Mouse (Mus musculus): ENCODE measurements around the gene Magi3.

Magi3 gene

GRCm38 (mm10) chr3:104220295-104220965, at the start of gene Magi3:
Gene Magi3, minus strand, starts transcription at chr3:104220374.
- under 1% methylated on average over 46 of the region's 46 CpGs for WGBS

GRCm38 (mm10) chr3:104264530-104265145, 44.5 kb upstream of the Magi3 start:
- WGBS, result 53% methylated on average over 6 of the region's 6 CpGs

- WGBS, result 83% methylated on average over 5 of the region's 5 CpGs
Observed at GRCm38 (mm10) chr3:104260221-104260620, 40.0 kb upstream of the Magi3 start.

- whole genome bisulfite sequencing, result 82% methylated on average over 4 of the region's 4 CpGs
Observed at GRCm38 (mm10) chr3:104259168-104259567, 39.0 kb upstream of the Magi3 start.

- WGBS, result 54% methylated on average over 3 of the region's 3 CpGs
Observed at GRCm38 (mm10) chr3:104257041-104257440, 36.9 kb upstream of the Magi3 start.

GRCm38 (mm10) chr3:104253760-104254159, 33.6 kb upstream of the Magi3 start:
- WGBS, result 61% methylated on average over 3 of the region's 3 CpGs

- WGBS, result 89% methylated on average over 4 of the region's 4 CpGs
Observed at GRCm38 (mm10) chr3:104247850-104248249, 27.7 kb upstream of the Magi3 start.

GRCm38 (mm10) chr3:104247057-104247456, 26.9 kb upstream of the Magi3 start:
- 82% methylated on average over 1 of the region's 1 CpGs for WGBS

- 93% methylated on average over 8 of the region's 8 CpGs for WGBS
Observed at GRCm38 (mm10) chr3:104244373-104244772, 24.2 kb upstream of the Magi3 start.

GRCm38 (mm10) chr3:104243972-104244371, 23.8 kb upstream of the Magi3 start:
- 87% methylated on average over 6 of the region's 6 CpGs for WGBS

GRCm38 (mm10) chr3:104239785-104240184, 19.6 kb upstream of the Magi3 start:
- WGBS, result 71% methylated on average over 2 of the region's 2 CpGs

- 67% methylated on average over 2 of the region's 2 CpGs for WGBS
Observed at GRCm38 (mm10) chr3:104239376-104239775, 19.2 kb upstream of the Magi3 start.

- 51% methylated on average over 10 of the region's 10 CpGs for WGBS
Observed at GRCm38 (mm10) chr3:104237846-104238440, 17.8 kb upstream of the Magi3 start.

GRCm38 (mm10) chr3:104236029-104236428, 15.9 kb upstream of the Magi3 start:
- 99% methylated on average over 2 of the region's 2 CpGs for WGBS

GRCm38 (mm10) chr3:104235099-104235498, 14.9 kb upstream of the Magi3 start:
- 97% methylated on average over 5 of the region's 5 CpGs for WGBS

GRCm38 (mm10) chr3:104233366-104234312, 13.5 kb upstream of the Magi3 start:
- 72% methylated on average over 7 of the region's 7 CpGs for WGBS

GRCm38 (mm10) chr3:104227438-104228111, 7.4 kb upstream of the Magi3 start:
- 46% methylated on average over 5 of the region's 5 CpGs for WGBS

GRCm38 (mm10) chr3:104226731-104227130, 6.6 kb upstream of the Magi3 start:
- 71% methylated on average over 7 of the region's 7 CpGs for WGBS

- 9% methylated on average over 11 of the region's 11 CpGs for WGBS
Observed at GRCm38 (mm10) chr3:104221156-104221555, 982 bp upstream of the Magi3 start.

- WGBS, result under 1% methylated on average over 107 of the region's 107 CpGs
Observed at GRCm38 (mm10) chr3:104219531-104220294, 461 bp downstream of the Magi3 start.

GRCm38 (mm10) chr3:104218926-104219325, 1.2 kb downstream of the Magi3 start:
- WGBS, result 3% methylated on average over 15 of the region's 15 CpGs

All from cerebral cortex, adult 2 months (tissue).